In the genomic region with DNA sequence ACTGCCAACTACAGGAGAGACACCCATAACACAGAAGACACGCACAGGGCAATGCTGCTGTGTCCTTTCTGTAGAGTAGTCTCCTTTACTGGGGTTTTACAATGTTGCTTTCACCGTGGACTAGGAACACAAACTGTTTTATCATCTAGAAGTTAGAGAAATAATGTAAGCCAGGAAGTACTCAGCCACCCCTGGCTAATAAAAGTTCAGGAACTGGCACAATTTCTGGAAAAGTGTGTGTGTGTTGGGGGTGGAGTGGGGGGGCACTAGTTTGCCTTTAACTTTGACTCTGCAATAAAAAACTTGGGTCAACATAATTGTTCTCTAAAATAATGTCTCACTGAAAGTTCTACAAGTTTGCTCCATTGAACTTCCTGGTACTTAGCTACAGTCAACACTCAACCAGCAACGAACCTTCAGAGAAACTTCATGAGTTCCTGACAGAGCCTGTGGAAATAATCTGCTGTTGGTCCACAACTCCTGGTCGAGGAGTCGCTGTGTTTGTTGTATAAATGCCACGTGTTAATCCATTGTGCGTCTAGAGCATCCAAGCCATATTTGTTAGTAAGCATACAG, we compare ENCODE assay signal across 18 mouse cellular contexts.
"Had no signal": no experiment of that assay in that cellular context is flagged by ENCODE, and none has a peak within 500 bp of the region (broad histone marks: within the 10 kb centered on the region; RNA-seq: fewer than 3 reads in every experiment).

No protein-coding gene starts in this region.

- H3K4me2 ChIP-seq: limb, embryonic 13.5 days; liver, embryonic 13.5 days; stomach, embryonic 15.5 days had no signal

- H3K36me3 ChIP-seq: limb, embryonic 10.5 days; limb, embryonic 13.5 days; liver, embryonic 13.5 days; stomach, embryonic 15.5 days had no signal

- H3K27me3 ChIP-seq: limb, embryonic 13.5 days; stomach, embryonic 15.5 days had no signal

- H3K27ac ChIP-seq: layer of hippocampus, adult 2 months; limb, embryonic 10.5 days; limb, embryonic 13.5 days; liver, embryonic 13.5 days; macrophage; stomach, embryonic 15.5 days had no signal

- H3K4me3 ChIP-seq: layer of hippocampus, adult 2 months; limb, embryonic 10.5 days; limb, embryonic 13.5 days; liver, embryonic 13.5 days; stomach, embryonic 15.5 days had no signal

- H3K9me3 ChIP-seq: limb, embryonic 10.5 days; limb, embryonic 13.5 days; liver, embryonic 13.5 days; stomach, embryonic 15.5 days had no signal

- DNase-seq: kidney, adult 11 months; kidney, adult 9 months; kidney, postnatal 14 days; kidney, postnatal 4 days; layer of hippocampus, adult 9-11 months; liver, embryonic 13.5 days; midbrain, embryonic 14.5 days; right cerebral cortex, adult 18-20 months; right cerebral cortex, postnatal 14 days; right cerebral cortex, postnatal 4 days; spleen, adult 18-20 months; thymus, postnatal 25 days had no signal

- ATAC-seq: hindbrain, embryonic 16.5 days had no signal

- H3K9ac ChIP-seq: limb, embryonic 13.5 days; liver, embryonic 13.5 days; stomach, embryonic 15.5 days had no signal
